Mouse (Mus musculus) liver, adult 2 months (tissue): Measurements from ENCODE around the gene Thg1l.

Source experiments
- CTCF ChIP-seq: fragments of 200-500 bp; IDR thresholded peaks from 2 replicates; pipeline ENCODE4 v1.5.1; 2011; ENCODE audit warnings: low read depth, low read length, control low read depth
- POLR2A ChIP-seq: fragments of 200-500 bp; IDR thresholded peaks from 2 replicates; pipeline ENCODE4 v1.6.1; 2011; ENCODE audit warnings: low read length, control low read depth; ENCODE audit not compliant: insufficient read depth; ENCODE audit errors: extremely low read depth

- no peak for TF ChIP-seq CTCF
- no peak for TF ChIP-seq POLR2A
These were observed 22.5 kb downstream of the Thg1l start for GRCm38 (mm10) chr11:45932771-45933170.
